Mouse (Mus musculus) gastrocnemius, postnatal 36 days (tissue): Measurements from ENCODE around the gene Bbs2. TPM values are rescaled to one million over a fixed set of nuclear protein-coding genes. Genes with fewer than 3 reads are reported as not detected.

Experiments
- total RNA-seq, 2 experiments: library from RNA; stranded (reverse); gene quantifications; 2 replicates each; pipeline ENCODE4 v1.2.3; 2021

Gene Bbs2
- total RNA-seq, 2 experiments from 2014 or later = 2.3 to 3.0 TPM

Other genes starting within 250 kb of the Bbs2 start
- gene Amfr, start 86.1 kb downstream of the Bbs2 start, total RNA-seq = 10 to 100 TPM; 85.5 to 94.4 TPM
- 10 to 100 TPM in 1 of 2 experiments, 1 to 10 TPM in 1; 8.7 to 11.9 TPM for gene Nudt21, start 61.9 kb downstream of the Bbs2 start, total RNA-seq
- 10 to 100 TPM; 21.8 to 22.9 TPM for gene Ogfod1, start 61.7 kb downstream of the Bbs2 start, total RNA-seq
- not detected for gene Mt4, start 38.3 kb upstream of the Bbs2 start, total RNA-seq
- gene Mt3, start 53.7 kb upstream of the Bbs2 start, total RNA-seq = 1 to 10 TPM; 2.2 to 7.5 TPM
- gene Mt2, start 73.7 kb upstream of the Bbs2 start, total RNA-seq = 100 to 1,000 TPM in 1 of 2 experiments, 10 to 100 TPM in 1; 87.9 to 112 TPM
- gene Mt1, start 80.2 kb upstream of the Bbs2 start, total RNA-seq = 100 to 1,000 TPM in 1 of 2 experiments, 10 to 100 TPM in 1; 99.6 to 103 TPM
- 1 to 10 TPM; 8.7 to 9.7 TPM for gene Nup93, start 115.6 kb upstream of the Bbs2 start, total RNA-seq
- gene Slc12a3, start 230.3 kb upstream of the Bbs2 start, total RNA-seq = not detected